Mouse (Mus musculus) liver, postnatal 0 days (tissue): Measurements from ENCODE around the gene Gabra2.

Experiments used
- CTCF ChIP-seq: sonication (generic); IDR thresholded peaks from 2 replicates; pipeline ENCODE4 v1.5.1; 2016; ENCODE audit warnings: antibody characterized with exemption, low read depth
- EP300 ChIP-seq: IDR thresholded peaks from 2 replicates; pipeline ENCODE4 v1.6.1; 2016; ENCODE audit warnings: antibody characterized with exemption, low read depth, mild to moderate bottlenecking

- no peak for TF ChIP-seq CTCF
- TF ChIP-seq EP300, result no peak
Measured at GRCm38 (mm10) chr5:71092475-71092874, 3.2 kb downstream of the Gabra2 start.
